Mouse (Mus musculus): Measurements from ENCODE around the gene Tmc8. TPM values are rescaled to one million over a fixed set of nuclear protein-coding genes. Genes with fewer than 3 reads are reported as not detected.

Tmc8 gene
- polyA plus RNA-seq, 1 experiment from 2014 or later = 0.76 TPM

GRCm38 (mm10) chr11:117778851-117779433, 2.9 kb upstream of the Tmc8 start:
- Histone ChIP-seq H3K9me3 (ENCODE audit: control insufficient read depth, low read length) (no peaks in the 10 kb centered on the region), H3K27me3 (replicated peaks; ENCODE audit: control insufficient read depth, insufficient read depth, low read length) (peaks cover 19% of the 10 kb centered on the region), H3K4me3 (ENCODE audit: low read length) (no peak overlapping the region), H3K4me2 (ENCODE audit: low read length) (peak overlapping the region; percentile 55; the same call in 1 of the 2 replicates), H3K9ac (ENCODE audit: low read depth, low read length) (no peak overlapping the region), H3K27ac (ENCODE audit: low read depth, low read length) (peak overlapping the region; percentile 42; the same call in 1 of the 2 replicates), H3K4me1 (ENCODE audit: control insufficient read depth, insufficient read depth, low read depth, low read length) (peaks cover 31% of the 10 kb centered on the region), H3K36me3 (ENCODE audit: control insufficient read depth, insufficient read depth, low read length) (no peaks in the 10 kb centered on the region)
- WGBS = 71% methylated on average over 12 of the region's 12 CpGs
- no peak for ATAC-seq

GRCm38 (mm10) chr11:117779434-117780198, 2.3 kb upstream of the Tmc8 start:
- Histone ChIP-seq H3K27me3 (replicated peaks; ENCODE audit: control insufficient read depth, insufficient read depth, low read length) (peaks cover 19% of the 10 kb centered on the region), H3K4me2 (ENCODE audit: low read length) (peak overlapping the region; percentile 55), H3K27ac (ENCODE audit: low read depth, low read length) (peak overlapping the region; percentile 51), H3K36me3 (ENCODE audit: control insufficient read depth, insufficient read depth, low read length) (no peaks in the 10 kb centered on the region), H3K4me1 (ENCODE audit: control insufficient read depth, insufficient read depth, low read depth, low read length) (peaks cover 31% of the 10 kb centered on the region), H3K9ac (ENCODE audit: low read depth, low read length) (peak overlapping the region; percentile 53), H3K9me3 (ENCODE audit: control insufficient read depth, low read length) (no peaks in the 10 kb centered on the region), H3K4me3 (ENCODE audit: low read length) (peak overlapping the region; percentile 33)
- ATAC-seq = peak; percentile 55; the same call in 1 of the 2 replicates
- 8% methylated on average over 38 of the region's 38 CpGs for whole genome bisulfite sequencing

GRCm38 (mm10) chr11:117780199-117780515, 1.7 kb upstream of the Tmc8 start:
- Histone ChIP-seq H3K27me3 (replicated peaks; ENCODE audit: control insufficient read depth, insufficient read depth, low read length) (peaks cover 19% of the 10 kb centered on the region), H3K4me1 (ENCODE audit: control insufficient read depth, insufficient read depth, low read depth, low read length) (peaks cover 31% of the 10 kb centered on the region), H3K36me3 (ENCODE audit: control insufficient read depth, insufficient read depth, low read length) (no peaks in the 10 kb centered on the region), H3K9ac (ENCODE audit: low read depth, low read length) (peak overlapping the region; percentile 53), H3K27ac (ENCODE audit: low read depth, low read length) (peak overlapping the region; percentile 51), H3K4me2 (ENCODE audit: low read length) (peak overlapping the region; percentile 55), H3K4me3 (ENCODE audit: low read length) (peak overlapping the region; percentile 33), H3K9me3 (ENCODE audit: control insufficient read depth, low read length) (no peaks in the 10 kb centered on the region)
- ATAC-seq = no peak
- WGBS = 5% methylated on average over 17 of the region's 17 CpGs

- Histone ChIP-seq H3K27ac (ENCODE audit: low read depth, low read length) (peak overlapping the region; percentile 51; the same call in 1 of the 2 replicates), H3K4me3 (ENCODE audit: low read length) (peak overlapping the region; percentile 33), H3K4me2 (ENCODE audit: low read length) (peak overlapping the region; percentile 55), H3K9ac (ENCODE audit: low read depth, low read length) (peak overlapping the region; percentile 53), H3K9me3 (ENCODE audit: control insufficient read depth, low read length) (no peaks in the 10 kb centered on the region), H3K4me1 (ENCODE audit: control insufficient read depth, insufficient read depth, low read depth, low read length) (peaks cover 31% of the 10 kb centered on the region), H3K27me3 (replicated peaks; ENCODE audit: control insufficient read depth, insufficient read depth, low read length) (peaks cover 19% of the 10 kb centered on the region), H3K36me3 (ENCODE audit: control insufficient read depth, insufficient read depth, low read length) (no peaks in the 10 kb centered on the region)
- WGBS = 3% methylated on average over 19 of the region's 19 CpGs
- ATAC-seq = no peak
Measured at GRCm38 (mm10) chr11:117780582-117781111, 1.2 kb upstream of the Tmc8 start.

GRCm38 (mm10) chr11:117781199-117781821, 566 bp upstream of the Tmc8 start:
- H3K9me3 ChIP-seq (ENCODE audit: control insufficient read depth, low read length) = no peaks in the 10 kb centered on the region
- H3K4me3 ChIP-seq (ENCODE audit: low read length) = no peak overlapping the region
- peak overlapping the region; percentile 44; the same call in 1 of the 2 replicates for H3K27ac ChIP-seq (ENCODE audit: low read depth, low read length)
- H3K4me1 ChIP-seq (ENCODE audit: control insufficient read depth, insufficient read depth, low read depth, low read length) = peaks cover 31% of the 10 kb centered on the region
- 22% methylated on average over 18 of the region's 18 CpGs for WGBS
- H3K9ac ChIP-seq (ENCODE audit: low read depth, low read length) = no peak overlapping the region
- ATAC-seq = no peak
- no peaks in the 10 kb centered on the region for H3K36me3 ChIP-seq (ENCODE audit: control insufficient read depth, insufficient read depth, low read length)
- H3K27me3 ChIP-seq (replicated peaks; ENCODE audit: control insufficient read depth, insufficient read depth, low read length) = peaks cover 19% of the 10 kb centered on the region
- H3K4me2 ChIP-seq (ENCODE audit: low read length) = peak overlapping the region; percentile 55

- Histone ChIP-seq H3K9me3 (ENCODE audit: control insufficient read depth, low read length) (no peaks in the 10 kb centered on the region), H3K27me3 (replicated peaks; ENCODE audit: control insufficient read depth, insufficient read depth, low read length) (peaks cover 19% of the 10 kb centered on the region), H3K9ac (ENCODE audit: low read depth, low read length) (peak overlapping the region; percentile 55), H3K4me1 (ENCODE audit: control insufficient read depth, insufficient read depth, low read depth, low read length) (peaks cover 31% of the 10 kb centered on the region), H3K4me3 (ENCODE audit: low read length) (peak overlapping the region; percentile 23), H3K27ac (ENCODE audit: low read depth, low read length) (no peak overlapping the region), H3K4me2 (ENCODE audit: low read length) (peak overlapping the region; percentile 52), H3K36me3 (ENCODE audit: control insufficient read depth, insufficient read depth, low read length) (no peaks in the 10 kb centered on the region)
- 65% methylated on average over 9 of the region's 9 CpGs for WGBS
- no peak for ATAC-seq
Measured at GRCm38 (mm10) chr11:117782705-117783034, 794 bp downstream of the Tmc8 start.

- Histone ChIP-seq H3K4me1 (ENCODE audit: control insufficient read depth, insufficient read depth, low read depth, low read length) (peaks cover 31% of the 10 kb centered on the region), H3K36me3 (ENCODE audit: control insufficient read depth, insufficient read depth, low read length) (no peaks in the 10 kb centered on the region), H3K9me3 (ENCODE audit: control insufficient read depth, low read length) (no peaks in the 10 kb centered on the region), H3K27me3 (replicated peaks; ENCODE audit: control insufficient read depth, insufficient read depth, low read length) (peaks cover 19% of the 10 kb centered on the region), H3K27ac (ENCODE audit: low read depth, low read length) (no peak overlapping the region), H3K9ac (ENCODE audit: low read depth, low read length) (peak overlapping the region; percentile 55), H3K4me3 (ENCODE audit: low read length) (peak overlapping the region; percentile 23), H3K4me2 (ENCODE audit: low read length) (peak overlapping the region; percentile 52)
- whole genome bisulfite sequencing = 4% methylated on average over 25 of the region's 31 CpGs
- ATAC-seq = 0 out of 2 replicates have a peak, but pooled peaks have one; percentile 15
Measured at GRCm38 (mm10) chr11:117783089-117783488, 1.2 kb downstream of the Tmc8 start.

- no peak for ATAC-seq
- Histone ChIP-seq H3K27me3 (replicated peaks; ENCODE audit: control insufficient read depth, insufficient read depth, low read length) (peaks cover 19% of the 10 kb centered on the region), H3K4me1 (ENCODE audit: control insufficient read depth, insufficient read depth, low read depth, low read length) (peaks cover 31% of the 10 kb centered on the region), H3K27ac (ENCODE audit: low read depth, low read length) (no peak overlapping the region; the same call in 1 of the 2 replicates), H3K4me3 (ENCODE audit: low read length) (no peak overlapping the region), H3K4me2 (ENCODE audit: low read length) (peak overlapping the region; percentile 52; the same call in 1 of the 2 replicates), H3K9ac (ENCODE audit: low read depth, low read length) (peak overlapping the region; percentile 55; the same call in 1 of the 2 replicates), H3K36me3 (ENCODE audit: control insufficient read depth, insufficient read depth, low read length) (no peaks in the 10 kb centered on the region), H3K9me3 (ENCODE audit: control insufficient read depth, low read length) (no peaks in the 10 kb centered on the region)
- WGBS = 44% methylated on average over 10 of the region's 10 CpGs
Measured at GRCm38 (mm10) chr11:117783683-117784309, 1.9 kb downstream of the Tmc8 start.
